In the genomic region with DNA sequence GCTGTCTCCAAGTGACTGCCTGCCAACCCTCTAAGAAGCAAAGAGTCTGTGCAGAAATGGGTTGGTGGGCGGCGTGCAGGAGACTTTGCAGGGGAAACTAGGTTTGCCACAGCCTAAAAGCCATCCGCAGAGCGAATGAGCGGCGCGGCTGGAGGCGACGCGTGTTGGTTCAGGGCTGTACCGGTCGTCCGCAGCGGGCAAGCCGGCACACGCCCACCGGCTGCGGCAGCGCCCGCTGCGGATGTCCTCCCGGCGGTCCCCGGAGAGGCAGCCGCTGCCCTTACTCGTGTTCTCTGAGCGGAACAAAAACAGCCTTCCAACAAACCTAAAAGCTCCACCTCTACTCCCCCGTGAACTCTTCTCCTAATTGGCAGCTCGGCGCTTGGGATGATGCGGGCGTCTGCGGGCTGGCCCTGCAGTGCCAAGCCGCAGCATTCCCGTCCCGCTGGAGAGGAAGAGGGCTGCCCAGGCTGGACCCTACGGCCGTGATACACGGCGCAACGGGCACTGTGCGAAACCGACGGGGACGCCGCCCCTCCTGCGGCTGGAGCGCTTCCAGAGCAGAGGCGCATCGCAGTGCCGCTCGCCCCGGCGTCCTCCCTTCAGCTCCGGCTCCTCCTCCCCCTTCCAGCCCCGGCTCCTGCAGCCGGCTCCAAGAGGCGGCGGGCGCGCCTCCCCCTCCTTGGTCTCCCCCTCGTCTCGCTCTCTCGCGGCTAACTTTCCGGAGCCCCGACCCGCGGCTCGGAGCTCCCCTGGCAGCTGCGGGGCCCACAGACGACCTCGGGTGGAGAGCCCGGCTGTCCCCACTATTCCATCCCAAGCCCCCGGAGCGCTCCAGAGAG, we compare ENCODE assay signal across 8 mouse cellular contexts. TPM values are rescaled to one million over a fixed set of nuclear protein-coding genes. Genes with fewer than 3 reads are reported as not detected.
DNase-seq lines count a peak whose midpoint lies in the region; ATAC-seq and TF ChIP-seq lines count a peak whose summit lies in the region.

A gene (plus strand): TSS at position 205 of the 842 bp plus-strand sequence.

- no peak for TF ChIP-seq CTCF in stomach, postnatal 0 days (IDR thresholded peaks at IDR 0.05; ENCODE audit: low read depth)

- peak within 1 kb of the TSS; percentile 97 for H3K4me2 ChIP-seq in embryonic facial prominence, embryonic 15.5 days (replicated peaks)
- peak within 1 kb of the TSS; percentile 95 for H3K4me2 ChIP-seq in heart, embryonic 16.5 days (ENCODE audit: low read depth, low read length)
- peak within 1 kb of the TSS; percentile 84 for H3K4me2 ChIP-seq in stomach, postnatal 0 days (replicated peaks; ENCODE audit: low read depth)

- H3K36me3 ChIP-seq in embryonic facial prominence, embryonic 15.5 days, result no peaks in the 10 kb centered on the region
- no peaks in the 10 kb centered on the region for H3K36me3 ChIP-seq in heart, embryonic 16.5 days (ENCODE audit: control insufficient read depth, insufficient read depth)
- H3K36me3 ChIP-seq in stomach, postnatal 0 days (ENCODE audit: control insufficient read depth, insufficient read depth, low read length), result no peaks in the 10 kb centered on the region

- H3K27me3 ChIP-seq in embryonic facial prominence, embryonic 15.5 days, result peaks cover 85% of the 10 kb centered on the region
- H3K27me3 ChIP-seq in heart, embryonic 16.5 days (ENCODE audit: control insufficient read depth, insufficient read depth, low read length), result peaks cover 55% of the 10 kb centered on the region
- no peaks in the 10 kb centered on the region; the same call in 1 of the 2 replicates for H3K27me3 ChIP-seq in stomach, postnatal 0 days (ENCODE audit: control insufficient read depth, insufficient read depth, low read length)

- under 1% methylated on average over 75 of the region's 76 CpGs for WGBS in embryonic facial prominence, embryonic 15.5 days
- under 1% methylated on average over 72 of the region's 76 CpGs for WGBS in heart, embryonic 16.5 days
- WGBS in stomach, postnatal 0 days, result under 1% methylated on average over 63 of the region's 76 CpGs

- H3K4me1 ChIP-seq in embryonic facial prominence, embryonic 15.5 days, result peaks cover 19% of the 10 kb centered on the region
- peaks cover 18% of the 10 kb centered on the region for H3K4me1 ChIP-seq in heart, embryonic 16.5 days (ENCODE audit: control insufficient read depth, insufficient read depth, low read length)
- H3K4me1 ChIP-seq in stomach, postnatal 0 days (replicated peaks; ENCODE audit: control insufficient read depth, insufficient read depth), result 0 out of 2 replicates have a peak, but pooled peaks cover 3% of the 10 kb centered on the region

- peak; percentile 19 to 41 for DNase-seq in adrenal gland, adult 18-20 months (ENCODE audit: low spot score in 2 of 2)
- DNase-seq in adrenal gland, postnatal 4 days (ENCODE audit: low spot score in 2 of 2), result no peak
- peak; percentile 62 for DNase-seq in CD4-positive, CD25-positive, alpha-beta regulatory T cell, adult 2 months (ENCODE audit: low read depth, low spot score)
- peak; percentile 37 to 39 for DNase-seq in layer of hippocampus, postnatal 10 days (ENCODE audit: low spot score in 2 of 2)
- peak; percentile 53 for DNase-seq in mesoderm, embryonic 11.5 days (ENCODE audit: low read depth, low spot score)
- peak; percentile 51 for DNase-seq in stomach, postnatal 0 days (ENCODE audit: low spot score)

- H3K27ac ChIP-seq in embryonic facial prominence, embryonic 15.5 days (replicated peaks), result no peak within 1 kb of the TSS
- H3K27ac ChIP-seq in heart, embryonic 16.5 days (ENCODE audit: low read length), result no peak within 1 kb of the TSS
- H3K27ac ChIP-seq in stomach, postnatal 0 days (replicated peaks), result no peak within 1 kb of the TSS

- peak within 1 kb of the TSS; percentile 26; the same call in 1 of the 2 replicates for H3K9ac ChIP-seq in embryonic facial prominence, embryonic 15.5 days
- H3K9ac ChIP-seq in heart, embryonic 16.5 days (ENCODE audit: low read length), result peak within 1 kb of the TSS; percentile 60
- H3K9ac ChIP-seq in stomach, postnatal 0 days (ENCODE audit: low read length), result peak within 1 kb of the TSS; percentile 47

- no peaks in the 10 kb centered on the region for H3K9me3 ChIP-seq in embryonic facial prominence, embryonic 15.5 days (replicated peaks)
- H3K9me3 ChIP-seq in heart, embryonic 16.5 days (replicated peaks; ENCODE audit: control insufficient read depth, low read length), result no peaks in the 10 kb centered on the region
- H3K9me3 ChIP-seq in stomach, postnatal 0 days (ENCODE audit: control insufficient read depth, low read length), result no peaks in the 10 kb centered on the region

- no peak for ATAC-seq in embryonic facial prominence, embryonic 15.5 days (ENCODE audit: insufficient number of reproducible peaks, low FRiP score, low TSS enrichment, low read depth)
- ATAC-seq in heart, embryonic 16.5 days (replicated peaks; ENCODE audit: extremely low read depth, insufficient read depth, low FRiP score), result 0 out of 2 replicates have a peak, but pooled peaks have one; percentile 17
- no peak; the same call in 1 of the 2 replicates for ATAC-seq in stomach, postnatal 0 days (ENCODE audit: low FRiP score, low TSS enrichment)

- peak within 1 kb of the TSS; percentile 54 for H3K4me3 ChIP-seq in embryonic facial prominence, embryonic 15.5 days (replicated peaks)
- H3K4me3 ChIP-seq in heart, embryonic 16.5 days (ENCODE audit: low read length), result peak within 1 kb of the TSS; percentile 62
- peak within 1 kb of the TSS; percentile 51 for H3K4me3 ChIP-seq in stomach, postnatal 0 days (ENCODE audit: low read depth, low read length)

- TF ChIP-seq EP300 in stomach, postnatal 0 days (optimal IDR thresholded peaks at IDR 0.05), result no peak

RNA-seq across cellular contexts. Expression of the gene that starts here (rescaled TPM):
- total RNA-seq in adrenal gland, adult 18-20 months (2021), result 1 to 10 TPM in 1 of 2 experiments, under 1 TPM in 1; 0.90 to 1.1 TPM
- 1 to 10 TPM; 2.6 to 3.0 TPM for total RNA-seq in adrenal gland, postnatal 4 days (2021)
- polyA plus RNA-seq in embryonic facial prominence, embryonic 15.5 days (2015; fragmentation: Nextera tagmentation; extraction: Ambion mirVana), result 1.00 and 1.6 TPM in 2 replicates
- 0.75 and 1.6 TPM in 2 replicates for polyA plus RNA-seq in heart, embryonic 16.5 days (2015; fragmentation: Nextera tagmentation; extraction: Ambion mirVana)
- total RNA-seq in layer of hippocampus, postnatal 10 days (2021), result 1 to 10 TPM; 2.4 to 2.7 TPM
- 0.11 TPM in 2 replicates for polyA plus RNA-seq in stomach, postnatal 0 days (2015; fragmentation: Nextera tagmentation; extraction: Ambion mirVana)

Comparison
In these comparisons a context has a peak if more than half of its experiments do, and no peak if none do; other contexts are left out.
1. DNase-seq: peak in adrenal gland, adult 18-20 months (2 of 2), CD4-positive, CD25-positive, alpha-beta regulatory T cell, adult 2 months (single experiment), layer of hippocampus, postnatal 10 days (2 of 2) and mesoderm, embryonic 11.5 days (single experiment); none in adrenal gland, postnatal 4 days (0 of 2).
2. Peak in DNase-seq, H3K4me3 ChIP-seq, H3K9ac ChIP-seq and H3K4me2 ChIP-seq in stomach, postnatal 0 days; RNA of the gene not detected or under 1 TPM.
3. Peak in every context shown above with its lines, with median percentiles within 50 percentile points of each other: H3K4me2 ChIP-seq, H3K4me3 ChIP-seq and H3K9ac ChIP-seq.